In genomic region chr15:25847576-25848168, GRCm38 (mm10) we compare ENCODE assay signal across 22 mouse cellular contexts. TPM values are rescaled to one million over a fixed set of nuclear protein-coding genes. Genes with fewer than 3 reads are reported as not detected.
A peak's percentile ranks its signal among the peaks of the same experiment; 100 is the strongest.
DNase-seq lines count a peak whose midpoint lies in the region; ATAC-seq and TF ChIP-seq lines count a peak whose summit lies in the region.
"Had no signal": no experiment of that assay in that cellular context is flagged by ENCODE, and none has a peak within 500 bp of the region (broad histone marks: within the 10 kb centered on the region; RNA-seq: fewer than 3 reads in every experiment).

No protein-coding gene starts in this region.

- H3K4me2 ChIP-seq in intestine, embryonic 15.5 days (replicated peaks): no peak overlapping the region
- no peak overlapping the region for H3K4me2 ChIP-seq in liver, postnatal 0 days (ENCODE audit: low read depth, low read length)
- H3K4me2 ChIP-seq: embryonic facial prominence, embryonic 15.5 days; heart, embryonic 13.5 days; hindbrain, embryonic 12.5 days had no signal

- no peak overlapping the region for H3K4me3 ChIP-seq in intestine, embryonic 15.5 days (replicated peaks)
- H3K4me3 ChIP-seq in liver, postnatal 0 days (ENCODE audit: low read depth, low read length): no peak overlapping the region
- H3K4me3 ChIP-seq: embryonic facial prominence, embryonic 15.5 days; erythroblast, embryonic 14.5 days; forebrain, embryonic 10.5 days; gastrocnemius, adult 2 months; heart, embryonic 13.5 days; hindbrain, embryonic 12.5 days had no signal

- no peaks in the 10 kb centered on the region for H3K9me3 ChIP-seq in intestine, embryonic 15.5 days
- H3K9me3 ChIP-seq in liver, postnatal 0 days (ENCODE audit: low read length): no peaks in the 10 kb centered on the region
- H3K9me3 ChIP-seq: embryonic facial prominence, embryonic 15.5 days; forebrain, embryonic 10.5 days; hindbrain, embryonic 12.5 days had no signal

- no peaks in the 10 kb centered on the region for H3K36me3 ChIP-seq in intestine, embryonic 15.5 days
- no peaks in the 10 kb centered on the region for H3K36me3 ChIP-seq in liver, postnatal 0 days (replicated peaks; ENCODE audit: insufficient read depth, low read length)
- H3K36me3 ChIP-seq: embryonic facial prominence, embryonic 15.5 days; forebrain, embryonic 10.5 days; heart, embryonic 13.5 days; hindbrain, embryonic 12.5 days had no signal

- ATAC-seq in intestine, embryonic 15.5 days: no peak
- no peak for ATAC-seq in liver, postnatal 0 days
- ATAC-seq: forebrain, embryonic 14.5 days; hindbrain, embryonic 16.5 days had no signal

- no peak for TF ChIP-seq CTCF in liver, postnatal 0 days (IDR thresholded peaks at IDR 0.05; ENCODE audit: low read depth)

- peaks cover 4% of the 10 kb centered on the region for H3K27me3 ChIP-seq in intestine, embryonic 15.5 days (replicated peaks)
- H3K27me3 ChIP-seq in liver, postnatal 0 days (ENCODE audit: insufficient read depth, low read length): 0 out of 2 replicates have a peak, but pooled peaks cover 5% of the 10 kb centered on the region
- H3K27me3 ChIP-seq: CH12.LX had no signal

- TF ChIP-seq EP300 in liver, postnatal 0 days (IDR thresholded peaks at IDR 0.05; ENCODE audit: low read depth): no peak

- H3K9ac ChIP-seq in intestine, embryonic 15.5 days: no peak overlapping the region
- H3K9ac ChIP-seq in liver, postnatal 0 days (replicated peaks): no peak overlapping the region
- H3K9ac ChIP-seq: embryonic facial prominence, embryonic 15.5 days; heart, embryonic 13.5 days; hindbrain, embryonic 12.5 days had no signal

- H3K4me1 ChIP-seq in intestine, embryonic 15.5 days (replicated peaks): peaks cover 8% of the 10 kb centered on the region; the same call in 1 of the 2 replicates
- H3K4me1 ChIP-seq in liver, postnatal 0 days (ENCODE audit: insufficient read depth): peaks cover 5% of the 10 kb centered on the region; the same call in 1 of the 2 replicates

- 95% methylated on average over 1 of the region's 1 CpGs for WGBS in intestine, embryonic 15.5 days
- whole genome bisulfite sequencing in liver, postnatal 0 days (ENCODE audit: insufficient replicate concordance): 89% methylated on average over 1 of the region's 1 CpGs

- no peak overlapping the region for H3K27ac ChIP-seq in intestine, embryonic 15.5 days
- H3K27ac ChIP-seq in liver, postnatal 0 days (ENCODE audit: low read depth): no peak overlapping the region
- H3K27ac ChIP-seq: embryonic facial prominence, embryonic 15.5 days; forebrain, embryonic 10.5 days; gastrocnemius, adult 2 months; heart, embryonic 13.5 days; hindbrain, embryonic 12.5 days had no signal

- DNase-seq in 3T3-L1 (ENCODE audit: low read depth, low spot score): peak; percentile 20
- DNase-seq in Muller cell, postnatal 12 days (ENCODE audit: inconsistent ontology term): peak; percentile 24
- peak; percentile 48 for DNase-seq in ZHBTc4 (ENCODE audit: low read depth, low spot score)
- no peak for DNase-seq in liver, postnatal 0 days
- DNase-seq in retina, postnatal 1 day: no peak
- DNase-seq: adrenal gland, adult 2 months; cerebellum, adult 11 months; cerebellum, adult 8-10 months; cerebellum, postnatal 14 days; embryo, embryonic 11 days; gastrocnemius, adult 2 months; gastrocnemius, postnatal 25 days; heart, postnatal 36 days had no signal

RNA-seq across cellular contexts. Expression of gene Retreg1, which starts 4.7 kb away (rescaled TPM):
- 10.7 and 11.4 TPM in 2 replicates for polyA plus RNA-seq in intestine, embryonic 15.5 days (2015; fragmentation: Nextera tagmentation; extraction: Ambion mirVana)
- 17.0 and 18.6 TPM in 2 replicates for polyA plus RNA-seq in liver, postnatal 0 days (2015; fragmentation: Nextera tagmentation; extraction: Ambion mirVana)
- polyA plus RNA-seq: erythroblast, embryonic 14.5 days had no signal

Comparison
In these comparisons a context has a peak if more than half of its experiments do, and no peak if none do; other contexts are left out.
1. DNase-seq: peak in 3T3-L1 (single experiment), Muller cell, postnatal 12 days (single experiment) and ZHBTc4 (single experiment); none in liver, postnatal 0 days (single experiment) and retina, postnatal 1 day (single experiment).